ENCODE assay signal across 11 mouse cellular contexts in the genomic region with DNA sequence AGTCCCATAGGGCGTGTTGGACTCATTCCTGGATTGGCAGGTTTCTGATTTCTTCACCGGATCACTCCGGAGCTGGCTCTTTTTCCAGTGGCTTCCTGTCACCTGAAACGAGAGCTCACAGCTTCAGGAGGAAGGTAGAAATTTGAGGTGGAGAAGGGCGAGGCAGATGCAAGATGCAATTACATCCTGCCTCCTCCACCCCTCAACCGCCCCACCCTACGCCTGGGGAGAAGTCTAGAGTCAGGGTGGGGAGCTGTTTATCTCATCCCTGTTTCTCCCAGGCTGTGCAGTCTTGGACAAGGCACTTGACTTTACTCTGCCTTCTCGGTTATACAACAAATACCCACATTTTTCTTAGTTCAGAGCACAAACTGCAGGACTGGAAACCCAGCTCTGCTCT.
DNase-seq lines count a peak whose midpoint lies in the region; ATAC-seq lines count a peak whose summit lies in the region.
"Had no signal": no experiment of that assay in that cellular context is flagged by ENCODE, and none has a peak within 500 bp of the region (broad histone marks: within the 10 kb centered on the region; RNA-seq: fewer than 3 reads in every experiment).

No protein-coding gene starts in this region.

- no peak for ATAC-seq in CD4-positive, CD25-positive, alpha-beta regulatory T cell, adult 4 months
- ATAC-seq in erythroid progenitor cell, adult 5-6 weeks (replicated peaks; ENCODE audit: low FRiP score, poor library complexity, severe bottlenecking), result peak; percentile 84
- ATAC-seq: hindbrain, embryonic 16.5 days had no signal

- DNase-seq in CD4-positive, CD25-positive, alpha-beta regulatory T cell, adult 2 months (ENCODE audit: low read depth, low spot score), result peak; percentile 34
- peak; percentile 28 to 38 for DNase-seq in lung, adult 18-20 months
- DNase-seq in lung, postnatal 4 days, result no peak
- peak; percentile 17 to 32 for DNase-seq in spleen, postnatal 14 days (ENCODE audit: low spot score in 2 of 2)
- DNase-seq in frontal cortex, postnatal 25 days (ENCODE audit: low spot score in 2 of 2), result no peak
- no peak for DNase-seq in lung, postnatal 14 days
- DNase-seq: cerebellum, adult 18-20 months; layer of hippocampus, postnatal 36 days had no signal

Comparison
In these comparisons a context has a peak if more than half of its experiments do, and no peak if none do; other contexts are left out.
1. DNase-seq: peak in CD4-positive, CD25-positive, alpha-beta regulatory T cell, adult 2 months (single experiment), lung, adult 18-20 months (2 of 2) and spleen, postnatal 14 days (2 of 2); none in lung, postnatal 4 days (0 of 2), frontal cortex, postnatal 25 days (0 of 2) and lung, postnatal 14 days (single experiment).